Comparison of ENCODE assay signal across 7 mouse cellular contexts in the genomic region with DNA sequence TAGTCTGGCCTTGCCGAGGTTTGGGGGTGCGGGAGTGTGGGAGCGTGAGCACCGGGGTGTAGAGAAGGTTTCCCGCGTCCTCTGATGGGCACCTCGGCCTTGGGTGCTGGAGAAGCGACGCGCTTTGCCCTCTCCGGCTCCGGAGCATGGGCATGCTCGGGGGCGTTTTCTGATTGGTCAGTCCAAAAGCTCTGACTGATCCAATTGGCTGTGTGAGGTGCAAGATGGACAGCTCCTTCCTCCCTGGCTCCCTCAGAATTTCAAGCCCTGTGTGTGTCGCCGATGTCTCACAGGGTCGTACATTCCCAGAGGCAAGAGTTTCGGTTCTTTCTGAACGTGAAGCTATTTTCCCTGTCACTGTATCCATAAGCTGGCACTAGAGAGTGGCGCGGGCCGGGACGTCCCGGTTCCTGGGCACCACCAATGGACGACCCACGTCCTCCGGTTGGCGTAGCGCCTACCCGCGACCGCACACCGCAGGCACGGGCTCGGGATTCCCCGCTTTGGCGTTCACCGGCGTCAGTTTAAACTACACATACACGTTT. TPM values are rescaled to one million over a fixed set of nuclear protein-coding genes. Genes with fewer than 3 reads are reported as not detected.
DNase-seq lines count a peak whose midpoint lies in the region; ATAC-seq lines count a peak whose summit lies in the region.

No protein-coding gene starts in this region.

- intact Hi-C loops in left cerebral cortex, postnatal 25 days (cut with DNase I), result no loop called here

- DNase-seq in adipocyte (ENCODE audit: low spot score), result peak; percentile 81
- peak; percentile 91 to 92 for DNase-seq in cerebellum, postnatal 25 days
- DNase-seq in gastrocnemius, adult 18-20 months (ENCODE audit: low spot score), result peak; percentile 73
- peak; percentile 94 for DNase-seq in induced T-regulatory cell, adult 2 months (ENCODE audit: low read depth)
- peak; percentile 77 to 88 for DNase-seq in left cerebral cortex, postnatal 25 days (ENCODE audit: low spot score in 2 of 2)
- peak; percentile 65 to 78 for DNase-seq in right cerebral cortex, postnatal 36 days (ENCODE audit: low spot score in 2 of 2)

- ATAC-seq in megakaryocyte-erythroid progenitor cell, adult 5-6 weeks (replicated peaks; ENCODE audit: low FRiP score, low TSS enrichment, poor library complexity, severe bottlenecking), result peak; percentile 79

RNA-seq across cellular contexts. Expression of gene Hist3h2a, which starts 5.5 kb away (rescaled TPM):
- total RNA-seq in gastrocnemius, adult 18-20 months (2021), result 10 to 100 TPM in 1 of 2 experiments, 1 to 10 TPM in 1; 9.1 to 11.1 TPM
- 10 to 100 TPM; 62.2 to 64.8 TPM for total RNA-seq in left cerebral cortex, postnatal 25 days (2021)
- total RNA-seq in megakaryocyte-erythroid progenitor cell, adult 5-6 weeks (2014; fragmentation: Nextera tagmentation), result 29.7 and 39.9 TPM in 2 replicates
- total RNA-seq in megakaryocyte-erythroid progenitor cell, adult 5-6 weeks (2017), result 238 and 296 TPM in 2 replicates

RNA-seq across cellular contexts. Expression of gene Trim17, which starts 5.5 kb away (rescaled TPM):
- under 1 TPM; 0.31 to 0.41 TPM for total RNA-seq in gastrocnemius, adult 18-20 months (2021)
- 1 to 10 TPM; 5.4 TPM for total RNA-seq in left cerebral cortex, postnatal 25 days (2021)
- total RNA-seq in megakaryocyte-erythroid progenitor cell, adult 5-6 weeks (2014; fragmentation: Nextera tagmentation), result not detected in 2 replicates
- total RNA-seq in megakaryocyte-erythroid progenitor cell, adult 5-6 weeks (2017), result not detected in 2 replicates

RNA-seq across cellular contexts. Expression of gene Hist3h2ba, which starts 11.3 kb away (rescaled TPM):
- under 1 TPM; 0.62 to 0.97 TPM for total RNA-seq in gastrocnemius, adult 18-20 months (2021)
- total RNA-seq in left cerebral cortex, postnatal 25 days (2021), result 100 to 1,000 TPM in 1 of 2 experiments, 10 to 100 TPM in 1; 90.4 to 111 TPM
- 21.1 and 27.6 TPM in 2 replicates for total RNA-seq in megakaryocyte-erythroid progenitor cell, adult 5-6 weeks (2014; fragmentation: Nextera tagmentation)
- 6.3 and 6.5 TPM in 2 replicates for total RNA-seq in megakaryocyte-erythroid progenitor cell, adult 5-6 weeks (2017)

RNA-seq across cellular contexts. Expression of gene Trim11, which starts 17.9 kb away (rescaled TPM):
- total RNA-seq in gastrocnemius, adult 18-20 months (2021), result 1 to 10 TPM; 5.9 to 6.5 TPM
- total RNA-seq in left cerebral cortex, postnatal 25 days (2021), result 10 to 100 TPM; 21.5 to 23.7 TPM
- 22.7 and 28.2 TPM in 2 replicates for total RNA-seq in megakaryocyte-erythroid progenitor cell, adult 5-6 weeks (2014; fragmentation: Nextera tagmentation)
- total RNA-seq in megakaryocyte-erythroid progenitor cell, adult 5-6 weeks (2017), result 13.9 and 19.2 TPM in 2 replicates

RNA-seq across cellular contexts. Expression of gene Rnf187, which starts 21.3 kb away (rescaled TPM):
- 10 to 100 TPM; 88.8 to 90.3 TPM for total RNA-seq in gastrocnemius, adult 18-20 months (2021)
- total RNA-seq in left cerebral cortex, postnatal 25 days (2021), result 100 to 1,000 TPM; 480 to 498 TPM
- 115 and 146 TPM in 2 replicates for total RNA-seq in megakaryocyte-erythroid progenitor cell, adult 5-6 weeks (2014; fragmentation: Nextera tagmentation)
- total RNA-seq in megakaryocyte-erythroid progenitor cell, adult 5-6 weeks (2017), result 101 and 108 TPM in 2 replicates

Comparison
In these comparisons a context has a peak if more than half of its experiments do, and no peak if none do; other contexts are left out.
1. Peak in every context shown above with its lines: DNase-seq and ATAC-seq.
2. RNA of gene Trim17, which starts 5.5 kb away (total RNA-seq): 5.4 TPM in left cerebral cortex, postnatal 25 days; 0.31 to 0.41 TPM in gastrocnemius, adult 18-20 months and not detected in megakaryocyte-erythroid progenitor cell, adult 5-6 weeks; every median in the first group is over 4 times any median in the second.